Mouse (Mus musculus): ENCODE data around the gene Ermap. TPM values are rescaled to one million over a fixed set of nuclear protein-coding genes. Genes with fewer than 3 reads are reported as not detected.

Gene Ermap
- polyA plus RNA-seq, 1 experiment = 173 TPM

DNA sequence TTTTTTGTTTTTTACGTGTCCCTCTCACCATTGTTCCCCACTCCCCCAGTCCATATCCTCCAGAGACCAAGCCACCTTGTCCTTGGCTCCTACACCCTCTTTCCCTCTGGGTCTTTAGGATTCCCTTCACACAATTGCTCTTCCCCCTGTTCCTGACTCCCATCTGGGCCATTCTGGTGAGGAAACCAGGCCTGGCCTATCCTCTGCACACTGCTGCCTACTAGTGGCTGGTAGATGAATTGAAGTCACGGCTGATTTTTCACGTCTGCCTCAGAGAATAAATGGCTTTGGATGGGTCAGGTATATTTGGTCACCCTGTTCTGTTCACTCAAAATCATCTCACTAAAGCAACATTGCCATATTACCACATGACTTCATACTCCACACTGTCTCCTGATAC is 49.7 kb downstream of the Ermap start:
- WGBS = 51% methylated on average over 3 of the region's 3 CpGs
- Histone ChIP-seq H3K4me3 (replicated peaks; ENCODE audit: control insufficient read depth, low read depth, low read length) (no peak overlapping the region), H3K27ac (ENCODE audit: control insufficient read depth, insufficient read depth, low read depth, low read length, poor library complexity) (no peak overlapping the region), H3K4me1 (ENCODE audit: control insufficient read depth, insufficient read depth, low read length) (peaks cover 1% of the 10 kb centered on the region; the same call in 1 of the 2 replicates)
- peak; percentile 89 for TF ChIP-seq CTCF (IDR thresholded peaks at IDR 0.05; ENCODE audit: control insufficient read depth, insufficient read depth, low read length)
- TF ChIP-seq POLR2A (IDR thresholded peaks at IDR 0.05; ENCODE audit: borderline replicate concordance, control insufficient read depth, low read depth, low read length) = no peak

- H3K4me3 ChIP-seq (replicated peaks; ENCODE audit: control insufficient read depth, low read depth, low read length) = no peak overlapping the region
- no peak overlapping the region for H3K27ac ChIP-seq (ENCODE audit: control insufficient read depth, insufficient read depth, low read depth, low read length, poor library complexity)
- TF ChIP-seq CTCF (IDR thresholded peaks at IDR 0.05; ENCODE audit: control insufficient read depth, insufficient read depth, low read length) (no peak), POLR2A (IDR thresholded peaks at IDR 0.05; ENCODE audit: borderline replicate concordance, control insufficient read depth, low read depth, low read length) (no peak)
- peaks cover 1% of the 10 kb centered on the region; the same call in 1 of the 2 replicates for H3K4me1 ChIP-seq (ENCODE audit: control insufficient read depth, insufficient read depth, low read length)
- 76% methylated on average over 8 of the region's 8 CpGs for WGBS
Observed at GRCm38 (mm10) chr4:119138776-119139175, 51.0 kb downstream of the Ermap start.

DNA sequence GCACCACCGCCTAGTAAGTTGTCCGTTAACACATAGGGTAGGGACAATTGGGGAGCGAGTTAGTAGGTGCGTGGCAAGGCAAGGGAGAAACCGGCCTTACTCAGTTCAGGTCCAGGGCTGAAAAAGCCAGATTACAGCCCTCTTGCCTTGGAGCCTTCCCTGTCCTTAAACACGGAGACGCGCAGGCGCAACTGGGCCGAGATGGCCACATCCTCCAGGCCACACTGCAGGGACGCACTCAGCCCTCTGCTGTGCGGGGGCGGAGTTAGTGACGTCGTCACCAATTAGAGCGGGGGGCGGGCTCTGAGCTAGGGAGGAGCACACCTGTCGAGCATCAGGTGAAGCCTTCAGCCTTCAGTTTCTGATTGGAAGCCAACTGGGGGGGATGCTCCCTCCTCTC is 51.6 kb downstream of the Ermap start:
- WGBS = 86% methylated on average over 18 of the region's 18 CpGs
- TF ChIP-seq POLR2A (IDR thresholded peaks at IDR 0.05; ENCODE audit: borderline replicate concordance, control insufficient read depth, low read depth, low read length) (no peak), CTCF (IDR thresholded peaks at IDR 0.05; ENCODE audit: control insufficient read depth, insufficient read depth, low read length) (no peak)
- no peak overlapping the region for H3K4me3 ChIP-seq (replicated peaks; ENCODE audit: control insufficient read depth, low read depth, low read length)
- no peak overlapping the region for H3K27ac ChIP-seq (ENCODE audit: control insufficient read depth, insufficient read depth, low read depth, low read length, poor library complexity)
- H3K4me1 ChIP-seq (ENCODE audit: control insufficient read depth, insufficient read depth, low read length) = peaks cover 1% of the 10 kb centered on the region; the same call in 1 of the 2 replicates

GRCm38 (mm10) chr4:119137313-119137712 is 52.5 kb downstream of the Ermap start:
- Histone ChIP-seq H3K27ac (ENCODE audit: control insufficient read depth, insufficient read depth, low read depth, low read length, poor library complexity) (no peak overlapping the region), H3K4me3 (replicated peaks; ENCODE audit: control insufficient read depth, low read depth, low read length) (no peak overlapping the region), H3K4me1 (ENCODE audit: control insufficient read depth, insufficient read depth, low read length) (peaks cover 1% of the 10 kb centered on the region; the same call in 1 of the 2 replicates)
- WGBS = 71% methylated on average over 8 of the region's 8 CpGs
- TF ChIP-seq POLR2A (IDR thresholded peaks at IDR 0.05; ENCODE audit: borderline replicate concordance, control insufficient read depth, low read depth, low read length) = no peak
- no peak for TF ChIP-seq CTCF (IDR thresholded peaks at IDR 0.05; ENCODE audit: control insufficient read depth, insufficient read depth, low read length)

DNA sequence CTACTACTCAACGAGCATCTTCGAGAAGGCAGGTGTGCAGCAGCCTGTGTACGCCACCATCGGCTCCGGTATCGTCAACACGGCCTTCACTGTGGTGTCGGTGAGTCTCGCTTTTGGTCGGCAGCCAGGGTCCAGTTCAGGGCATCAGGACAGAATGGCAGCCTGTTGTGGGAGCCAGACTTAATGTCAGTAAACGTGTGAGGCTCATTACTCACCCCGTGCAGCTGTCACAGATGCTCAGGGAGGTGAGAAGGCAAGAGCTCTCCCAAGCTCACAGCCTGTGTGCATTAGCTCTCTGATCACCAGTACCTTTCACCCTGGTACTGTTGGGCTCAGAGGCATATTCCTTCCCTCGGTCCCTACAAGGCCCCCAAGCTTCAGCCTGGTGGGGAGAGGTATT is 56.0 kb downstream of the Ermap start:
- 89% methylated on average over 13 of the region's 13 CpGs for whole genome bisulfite sequencing
- Histone ChIP-seq H3K4me1 (ENCODE audit: control insufficient read depth, insufficient read depth, low read length) (peaks cover 5% of the 10 kb centered on the region; the same call in 1 of the 2 replicates), H3K4me3 (replicated peaks; ENCODE audit: control insufficient read depth, low read depth, low read length) (no peak overlapping the region), H3K27ac (ENCODE audit: control insufficient read depth, insufficient read depth, low read depth, low read length, poor library complexity) (no peak overlapping the region)
- TF ChIP-seq CTCF (IDR thresholded peaks at IDR 0.05; ENCODE audit: control insufficient read depth, insufficient read depth, low read length) (no peak), POLR2A (IDR thresholded peaks at IDR 0.05; ENCODE audit: borderline replicate concordance, control insufficient read depth, low read depth, low read length) (no peak)

DNA sequence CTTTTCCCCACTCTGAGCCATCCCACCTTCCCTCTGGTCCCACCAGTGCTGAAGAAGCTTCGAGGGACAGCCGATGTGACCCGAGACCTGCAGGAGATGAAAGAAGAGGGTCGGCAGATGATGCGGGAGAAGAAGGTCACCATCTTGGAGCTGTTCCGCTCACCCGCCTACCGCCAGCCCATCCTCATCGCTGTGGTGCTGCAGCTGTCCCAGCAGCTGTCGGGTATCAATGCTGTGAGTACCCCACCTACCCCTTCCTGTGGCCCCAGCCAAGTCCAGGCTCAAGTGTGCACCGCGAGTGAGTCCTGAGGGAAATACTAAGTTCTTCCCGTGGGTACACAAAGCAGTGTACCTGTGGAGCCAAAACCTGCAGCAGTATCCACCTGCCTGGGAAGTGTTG is 56.5 kb downstream of the Ermap start:
- Histone ChIP-seq H3K4me1 (ENCODE audit: control insufficient read depth, insufficient read depth, low read length) (peaks cover 5% of the 10 kb centered on the region; the same call in 1 of the 2 replicates), H3K4me3 (replicated peaks; ENCODE audit: control insufficient read depth, low read depth, low read length) (no peak overlapping the region), H3K27ac (ENCODE audit: control insufficient read depth, insufficient read depth, low read depth, low read length, poor library complexity) (no peak overlapping the region)
- 89% methylated on average over 13 of the region's 13 CpGs for WGBS
- TF ChIP-seq CTCF (IDR thresholded peaks at IDR 0.05; ENCODE audit: control insufficient read depth, insufficient read depth, low read length) (no peak), POLR2A (IDR thresholded peaks at IDR 0.05; ENCODE audit: borderline replicate concordance, control insufficient read depth, low read depth, low read length) (no peak)

GRCm38 (mm10) chr4:119131189-119131910 is 58.5 kb downstream of the Ermap start:
- TF ChIP-seq POLR2A (IDR thresholded peaks at IDR 0.05; ENCODE audit: borderline replicate concordance, control insufficient read depth, low read depth, low read length) = no peak
- TF ChIP-seq CTCF (IDR thresholded peaks at IDR 0.05; ENCODE audit: control insufficient read depth, insufficient read depth, low read length) = no peak
- H3K4me3 ChIP-seq (replicated peaks; ENCODE audit: control insufficient read depth, low read depth, low read length) = no peak overlapping the region
- peaks cover 12% of the 10 kb centered on the region; the same call in 1 of the 2 replicates for H3K4me1 ChIP-seq (ENCODE audit: control insufficient read depth, insufficient read depth, low read length)
- H3K27ac ChIP-seq (ENCODE audit: control insufficient read depth, insufficient read depth, low read depth, low read length, poor library complexity) = peak overlapping the region; percentile 59
- 71% methylated on average over 8 of the region's 8 CpGs for WGBS

DNA sequence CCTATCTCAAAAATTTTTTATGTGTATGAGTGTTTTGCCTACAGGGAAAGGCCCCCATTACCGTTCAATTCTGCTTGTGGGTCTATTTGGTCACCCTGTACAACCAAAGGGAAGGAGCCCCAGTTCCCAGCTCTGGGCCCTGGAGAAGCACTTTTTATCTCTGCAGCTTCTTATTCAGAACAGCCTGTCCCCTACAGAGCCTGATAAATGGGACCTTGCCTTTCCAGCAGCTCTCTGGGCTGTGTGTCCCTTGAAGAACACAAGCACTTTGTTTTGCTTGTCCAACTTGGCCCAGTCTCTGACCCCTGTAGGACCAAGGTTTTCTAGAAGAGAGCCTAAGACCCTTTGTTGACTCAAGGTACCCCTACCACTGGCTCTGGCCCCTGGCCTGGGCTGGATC is 60.7 kb downstream of the Ermap start:
- no peak for TF ChIP-seq POLR2A (IDR thresholded peaks at IDR 0.05; ENCODE audit: borderline replicate concordance, control insufficient read depth, low read depth, low read length)
- no peak for TF ChIP-seq CTCF (IDR thresholded peaks at IDR 0.05; ENCODE audit: control insufficient read depth, insufficient read depth, low read length)
- Histone ChIP-seq H3K4me3 (replicated peaks; ENCODE audit: control insufficient read depth, low read depth, low read length) (no peak overlapping the region), H3K27ac (ENCODE audit: control insufficient read depth, insufficient read depth, low read depth, low read length, poor library complexity) (no peak overlapping the region), H3K4me1 (ENCODE audit: control insufficient read depth, insufficient read depth, low read length) (peaks cover 16% of the 10 kb centered on the region; the same call in 1 of the 2 replicates)
- 89% methylated on average over 1 of the region's 1 CpGs for WGBS
